Mouse (Mus musculus) R1 (cell line): ENCODE results near the gene Gm45713.
A peak's percentile ranks its signal among the peaks of the same experiment; 100 is the strongest.

ENCODE experiments used
- DNase-seq: peaks from one replicate; pipeline ENCODE4 v3.0.0-alpha.2; 2018; ENCODE audit warnings: low read depth, low spot score

The Gm45713 gene

GRCm38 (mm10) chr7:45144368-45145174 is 8.5 kb upstream of the Gm45713 start:
- no peak for DNase-seq

- DNase-seq: no peak
Observed at GRCm38 (mm10) chr7:45141914-45142313, 5.9 kb upstream of the Gm45713 start.

- no peak for DNase-seq
Observed at GRCm38 (mm10) chr7:45141319-45141718, 5.3 kb upstream of the Gm45713 start.

GRCm38 (mm10) chr7:45139904-45140723 is 4.1 kb upstream of the Gm45713 start:
- DNase-seq: no peak

- no peak for DNase-seq
Observed at GRCm38 (mm10) chr7:45138403-45138802, 2.4 kb upstream of the Gm45713 start.

- no peak for DNase-seq
Observed at GRCm38 (mm10) chr7:45137171-45138006, 1.4 kb upstream of the Gm45713 start.

- DNase-seq: no peak
Observed at GRCm38 (mm10) chr7:45135370-45135769, 661 bp downstream of the Gm45713 start.

- DNase-seq: peak; percentile 98
Observed at GRCm38 (mm10) chr7:45134544-45135026, 1.4 kb downstream of the Gm45713 start.

GRCm38 (mm10) chr7:45133446-45134159 is 2.4 kb downstream of the Gm45713 start:
- peak; percentile 88 for DNase-seq

- no peak for DNase-seq
Observed at GRCm38 (mm10) chr7:45131850-45132249, 4.2 kb downstream of the Gm45713 start.

GRCm38 (mm10) chr7:45129776-45130512 is 6.1 kb downstream of the Gm45713 start:
- DNase-seq: peak; percentile 46

- peak; percentile 46 for DNase-seq
Observed at GRCm38 (mm10) chr7:45129318-45129717, 6.7 kb downstream of the Gm45713 start.

GRCm38 (mm10) chr7:45128624-45129246 is 7.3 kb downstream of the Gm45713 start, which contains the start of gene Rpl13a:
TSS of gene Rpl13a (minus strand) at chr7:45128761.
- peak; percentile 99 for DNase-seq

GRCm38 (mm10) chr7:45127700-45128224 is 8.3 kb downstream of the Gm45713 start:
- DNase-seq: no peak

GRCm38 (mm10) chr7:45126844-45127699 is 9.0 kb downstream of the Gm45713 start:
- peak; percentile 54 for DNase-seq

- DNase-seq: no peak
Observed at GRCm38 (mm10) chr7:45126147-45126843, 9.7 kb downstream of the Gm45713 start.

GRCm38 (mm10) chr7:45125649-45126048 is 10.4 kb downstream of the Gm45713 start:
- DNase-seq: peak; percentile 38

GRCm38 (mm10) chr7:45125144-45125600 is 10.9 kb downstream of the Gm45713 start:
- peak; percentile 86 for DNase-seq
